Mouse (Mus musculus): ENCODE results near the gene Nktr. TPM values are rescaled to one million over a fixed set of nuclear protein-coding genes. Genes with fewer than 3 reads are reported as not detected.

Nktr gene
- total RNA-seq, 1 experiment from 2014 or later: 193 TPM

- peak; percentile 80 for ATAC-seq (replicated peaks; ENCODE audit: insufficient number of reproducible peaks, low FRiP score, low TSS enrichment, poor library complexity, severe bottlenecking)
Measured at GRCm38 (mm10) chr9:121704646-121705625, 14.0 kb upstream of the Nktr start, which contains the start of gene Sec22c. Sec22c (minus strand) TSS chr9:121705490.

GRCm38 (mm10) chr9:121706029-121706675 is 12.8 kb upstream of the Nktr start:
- ATAC-seq (replicated peaks; ENCODE audit: insufficient number of reproducible peaks, low FRiP score, low TSS enrichment, poor library complexity, severe bottlenecking): no peak

- no peak for ATAC-seq (replicated peaks; ENCODE audit: insufficient number of reproducible peaks, low FRiP score, low TSS enrichment, poor library complexity, severe bottlenecking)
Measured at GRCm38 (mm10) chr9:121707801-121708200, 11.2 kb upstream of the Nktr start.

GRCm38 (mm10) chr9:121708506-121709486 is 10.2 kb upstream of the Nktr start:
- no peak for ATAC-seq (replicated peaks; ENCODE audit: insufficient number of reproducible peaks, low FRiP score, low TSS enrichment, poor library complexity, severe bottlenecking)

DNA sequence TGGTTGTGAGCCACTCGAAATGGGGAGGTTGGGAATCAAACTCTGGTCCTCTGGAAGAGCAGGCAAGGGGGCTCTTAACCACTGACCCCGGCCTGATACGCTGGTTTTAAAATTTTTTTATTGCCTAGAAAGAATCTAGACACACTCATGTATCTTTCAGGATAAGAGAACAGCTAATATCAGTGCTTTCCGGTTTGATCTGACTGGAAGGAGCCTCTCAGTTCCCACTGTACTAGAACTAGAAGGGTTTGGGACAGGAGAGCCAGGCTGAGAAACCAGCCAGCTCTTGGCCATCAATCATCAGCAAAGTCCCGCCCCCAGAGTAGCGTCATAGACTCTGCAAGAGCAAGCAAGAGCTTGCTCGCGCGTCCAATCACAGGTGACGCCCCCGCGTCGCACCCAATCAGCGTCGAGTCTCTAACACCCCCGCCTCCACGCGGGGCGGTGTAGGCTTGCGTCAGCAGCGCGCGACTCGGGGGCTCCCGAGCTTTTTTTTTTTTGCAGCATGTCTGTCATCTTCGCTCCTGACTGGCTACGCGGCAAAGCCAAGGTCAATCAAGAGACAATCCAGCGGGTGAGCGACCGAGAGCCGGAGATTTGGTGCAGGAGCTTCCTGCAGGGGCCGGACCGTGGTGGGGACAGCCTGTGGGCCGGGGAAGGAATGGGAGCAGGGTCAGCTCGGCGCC is 8.9 kb upstream of the Nktr start, which contains the start of gene Ss18l2:
Ss18l2 (plus strand) TSS at position 432 of the 686 bp plus-strand sequence.
- peak; percentile 97 for ATAC-seq (replicated peaks; ENCODE audit: insufficient number of reproducible peaks, low FRiP score, low TSS enrichment, poor library complexity, severe bottlenecking)

- no peak for ATAC-seq (replicated peaks; ENCODE audit: insufficient number of reproducible peaks, low FRiP score, low TSS enrichment, poor library complexity, severe bottlenecking)
Measured at GRCm38 (mm10) chr9:121710584-121710975, 8.4 kb upstream of the Nktr start.

DNA sequence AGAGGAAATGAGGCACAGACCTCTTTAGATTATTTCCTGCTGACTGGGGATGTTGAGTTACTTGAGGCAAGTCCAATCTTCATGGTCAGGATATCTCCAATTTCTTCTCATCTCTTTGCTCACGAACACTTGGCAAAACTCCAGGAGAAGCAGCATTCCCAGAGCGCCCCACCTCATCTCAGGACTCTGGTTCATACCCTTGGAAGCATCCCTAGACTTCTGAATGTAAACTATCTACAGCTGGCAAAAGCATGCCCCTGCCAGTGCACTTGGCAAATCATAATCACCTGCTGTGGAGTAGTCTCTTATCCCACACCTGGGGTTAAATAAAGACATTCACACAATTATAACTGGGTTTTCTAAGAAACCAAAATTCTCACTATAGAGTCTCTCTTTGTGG is 1.9 kb upstream of the Nktr start:
- no peak for ATAC-seq (replicated peaks; ENCODE audit: insufficient number of reproducible peaks, low FRiP score, low TSS enrichment, poor library complexity, severe bottlenecking)

DNA sequence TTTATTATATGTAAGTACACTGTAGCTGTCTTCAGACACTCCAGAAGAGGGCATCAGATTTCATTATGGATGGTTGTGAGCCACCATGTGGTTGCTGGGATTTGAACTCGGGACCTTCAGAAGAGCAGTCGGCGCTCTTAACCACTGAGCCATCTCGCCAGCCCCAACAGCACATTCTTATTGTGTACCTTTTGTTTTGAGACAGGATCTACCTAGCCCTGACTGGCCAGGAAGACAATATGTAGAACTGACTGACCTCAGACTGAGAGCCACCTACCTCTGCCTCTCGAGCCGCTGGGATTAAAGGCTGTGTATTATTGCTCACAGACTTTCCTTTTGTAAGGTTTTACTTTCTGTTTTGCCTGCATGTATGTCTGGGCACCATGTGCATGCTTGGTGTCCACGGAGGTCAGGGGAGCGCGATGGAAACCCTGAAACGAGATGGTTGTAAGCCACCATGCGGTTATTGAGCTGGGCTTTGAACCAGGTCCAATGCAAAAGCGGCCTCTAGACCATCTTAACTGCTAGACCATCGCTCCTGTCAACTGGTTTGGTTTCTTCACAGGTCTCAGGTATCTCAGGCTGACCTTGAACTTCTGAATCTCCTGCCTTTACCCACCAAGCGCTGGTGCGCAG is 781 bp upstream of the Nktr start:
- ATAC-seq (replicated peaks; ENCODE audit: insufficient number of reproducible peaks, low FRiP score, low TSS enrichment, poor library complexity, severe bottlenecking): peak; percentile 22

- peak; percentile 21; the same call in 1 of the 2 replicates for ATAC-seq (replicated peaks; ENCODE audit: insufficient number of reproducible peaks, low FRiP score, low TSS enrichment, poor library complexity, severe bottlenecking)
Measured at GRCm38 (mm10) chr9:121719347-121720331, 670 bp downstream of the Nktr start.

- no peak for ATAC-seq (replicated peaks; ENCODE audit: insufficient number of reproducible peaks, low FRiP score, low TSS enrichment, poor library complexity, severe bottlenecking)
Measured at GRCm38 (mm10) chr9:121740490-121740889, 21.5 kb downstream of the Nktr start.

DNA sequence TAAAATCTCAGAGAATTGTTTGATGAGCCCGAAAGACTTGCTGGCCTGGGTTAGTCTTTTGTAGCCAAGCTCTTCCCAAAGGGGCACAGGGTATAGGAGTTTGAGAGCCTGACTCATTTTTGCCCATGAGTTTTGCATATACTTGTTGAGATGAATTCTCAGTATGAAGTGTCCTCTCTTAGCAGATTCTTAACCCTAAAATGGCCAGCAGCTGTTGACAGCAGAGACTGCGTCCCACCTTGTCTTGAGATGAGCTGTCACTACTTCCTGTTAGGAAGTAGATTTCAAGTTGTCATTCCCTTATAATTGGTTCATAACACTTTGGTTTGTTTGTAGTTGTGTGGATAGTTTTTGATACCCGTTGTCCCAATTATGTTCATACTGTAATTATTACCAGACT is 22.2 kb downstream of the Nktr start:
- no peak for ATAC-seq (replicated peaks; ENCODE audit: insufficient number of reproducible peaks, low FRiP score, low TSS enrichment, poor library complexity, severe bottlenecking)

DNA sequence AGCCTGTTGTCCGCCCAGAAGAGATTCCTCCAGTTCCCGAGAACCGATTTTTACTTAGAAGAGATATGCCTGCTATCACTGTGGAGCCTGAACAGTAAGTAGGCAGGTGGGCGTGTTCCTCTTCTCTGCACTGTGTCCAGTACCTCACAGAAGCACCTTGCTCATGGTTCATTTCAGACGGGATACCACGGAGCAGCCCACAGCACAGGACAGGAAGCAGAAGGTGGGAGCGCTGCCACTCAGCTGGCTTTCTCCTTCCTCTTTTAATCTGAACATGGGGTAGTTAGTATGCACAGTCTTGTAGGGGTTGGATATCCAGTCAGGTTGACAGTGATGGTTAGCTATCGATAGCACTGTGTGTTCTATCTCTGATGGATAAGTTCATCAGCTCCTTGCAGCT is 25.1 kb downstream of the Nktr start:
- ATAC-seq (replicated peaks; ENCODE audit: insufficient number of reproducible peaks, low FRiP score, low TSS enrichment, poor library complexity, severe bottlenecking): no peak

- ATAC-seq (replicated peaks; ENCODE audit: insufficient number of reproducible peaks, low FRiP score, low TSS enrichment, poor library complexity, severe bottlenecking): no peak
Measured at GRCm38 (mm10) chr9:121752774-121753173, 33.8 kb downstream of the Nktr start.

- ATAC-seq (replicated peaks; ENCODE audit: insufficient number of reproducible peaks, low FRiP score, low TSS enrichment, poor library complexity, severe bottlenecking): no peak
Measured at GRCm38 (mm10) chr9:121754624-121755023, 35.7 kb downstream of the Nktr start.

DNA sequence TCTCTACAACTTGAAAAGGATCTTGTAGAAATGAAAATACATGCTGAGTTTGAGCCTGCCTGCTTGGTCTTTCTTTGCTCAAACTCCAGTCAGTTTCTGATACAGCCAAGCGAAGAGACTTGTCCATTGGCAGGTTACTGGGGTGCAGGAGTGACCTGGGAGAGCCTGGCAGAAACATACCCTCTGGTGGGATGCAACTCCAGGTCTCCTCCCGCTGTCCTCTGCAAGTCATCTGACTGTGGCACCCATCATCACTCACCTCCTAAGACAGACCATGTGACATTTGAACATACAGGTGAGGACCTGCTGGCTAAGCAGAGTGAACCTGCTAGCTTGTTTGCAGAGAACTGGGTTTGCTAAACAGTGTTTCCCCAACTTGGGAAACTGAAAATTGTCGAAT is 37.8 kb downstream of the Nktr start:
- no peak for ATAC-seq (replicated peaks; ENCODE audit: insufficient number of reproducible peaks, low FRiP score, low TSS enrichment, poor library complexity, severe bottlenecking)

DNA sequence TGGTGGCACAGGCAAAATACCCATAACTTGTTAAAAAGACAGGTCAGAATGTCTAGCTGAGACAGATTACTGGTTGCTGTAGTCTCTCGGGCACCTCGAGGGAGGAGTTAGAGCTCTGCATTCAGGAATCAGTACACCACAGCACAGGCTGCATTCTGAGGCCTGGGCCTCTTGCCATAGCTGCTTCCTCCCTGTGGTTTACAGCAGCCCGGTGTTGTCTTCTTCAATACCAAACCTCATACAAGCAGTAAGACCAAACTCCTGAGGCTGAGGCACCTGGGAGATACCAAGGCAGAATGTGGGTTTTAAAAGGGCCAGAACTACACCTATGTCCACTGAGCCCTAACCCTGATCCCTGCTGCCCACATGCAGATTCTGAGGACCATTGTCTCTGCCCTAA is 38.5 kb downstream of the Nktr start:
- no peak for ATAC-seq (replicated peaks; ENCODE audit: insufficient number of reproducible peaks, low FRiP score, low TSS enrichment, poor library complexity, severe bottlenecking)
